Mouse (Mus musculus): ENCODE data around the gene Mef2a. TPM values are rescaled to one million over a fixed set of nuclear protein-coding genes. Genes with fewer than 3 reads are reported as not detected.
A peak's percentile ranks its signal among the peaks of the same experiment; 100 is the strongest.

Gene Mef2a
- 59.4 and 74.2 TPM in 2 replicates for polyA plus RNA-seq (2011; ENCODE audit: insufficient read length, low read depth, missing spikeins)

- Histone ChIP-seq H3K27ac (ENCODE audit: insufficient read depth, low read length) (peak within 1 kb of the TSS; percentile 97), H3K4me1 (ENCODE audit: control insufficient read depth, insufficient read depth, low read length) (peaks cover 4% of the 10 kb centered on the region; the same call in 1 of the 2 replicates), H3K4me3 (ENCODE audit: insufficient read depth, low read length) (peak within 1 kb of the TSS; percentile 87)
- peak; percentile 68 for TF ChIP-seq POLR2A (IDR thresholded peaks at IDR 0.05; ENCODE audit: low read depth, low read length)
- TF ChIP-seq CTCF (IDR thresholded peaks at IDR 0.05; ENCODE audit: borderline replicate concordance, insufficient read depth, low read length) = no peak
These were observed at the start of gene Mef2a for GRCm38 (mm10) chr7:67372729-67373583. TSS of gene Mef2a (minus strand) at chr7:67372858.

- no peak overlapping the region for H3K4me3 ChIP-seq (ENCODE audit: insufficient read depth, low read length)
- no peak overlapping the region for H3K27ac ChIP-seq (ENCODE audit: insufficient read depth, low read length)
- TF ChIP-seq POLR2A (IDR thresholded peaks at IDR 0.05; ENCODE audit: low read depth, low read length) = no peak
- no peak for TF ChIP-seq CTCF (IDR thresholded peaks at IDR 0.05; ENCODE audit: borderline replicate concordance, insufficient read depth, low read length)
- H3K4me1 ChIP-seq (ENCODE audit: control insufficient read depth, insufficient read depth, low read length) = no peaks in the 10 kb centered on the region
These were observed 49.0 kb upstream of the Mef2a start for GRCm38 (mm10) chr7:67421476-67422186.

DNA sequence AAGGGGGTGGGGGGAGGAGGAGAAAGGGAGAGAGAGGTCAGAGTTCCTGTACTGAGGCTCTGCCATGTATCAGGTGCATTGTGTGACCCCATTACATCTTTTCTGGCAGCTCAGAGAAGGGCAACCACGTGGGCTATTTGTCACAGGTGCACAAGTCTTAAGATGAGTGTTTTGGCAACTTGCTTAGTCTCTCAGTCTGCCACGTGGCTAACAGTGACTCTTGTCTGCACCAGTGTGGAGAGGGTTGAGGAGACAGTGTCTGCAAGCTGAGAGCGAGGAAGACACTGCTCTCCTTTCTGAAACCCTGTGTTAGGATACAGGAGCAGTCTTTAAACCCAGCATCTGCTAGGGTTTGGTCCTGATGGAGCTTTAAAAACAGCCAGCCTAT, 48.4 kb upstream of the Mef2a start:
- H3K27ac ChIP-seq (ENCODE audit: insufficient read depth, low read length) = no peak overlapping the region
- TF ChIP-seq CTCF (IDR thresholded peaks at IDR 0.05; ENCODE audit: borderline replicate concordance, insufficient read depth, low read length) (no peak), POLR2A (IDR thresholded peaks at IDR 0.05; ENCODE audit: low read depth, low read length) (no peak)

DNA sequence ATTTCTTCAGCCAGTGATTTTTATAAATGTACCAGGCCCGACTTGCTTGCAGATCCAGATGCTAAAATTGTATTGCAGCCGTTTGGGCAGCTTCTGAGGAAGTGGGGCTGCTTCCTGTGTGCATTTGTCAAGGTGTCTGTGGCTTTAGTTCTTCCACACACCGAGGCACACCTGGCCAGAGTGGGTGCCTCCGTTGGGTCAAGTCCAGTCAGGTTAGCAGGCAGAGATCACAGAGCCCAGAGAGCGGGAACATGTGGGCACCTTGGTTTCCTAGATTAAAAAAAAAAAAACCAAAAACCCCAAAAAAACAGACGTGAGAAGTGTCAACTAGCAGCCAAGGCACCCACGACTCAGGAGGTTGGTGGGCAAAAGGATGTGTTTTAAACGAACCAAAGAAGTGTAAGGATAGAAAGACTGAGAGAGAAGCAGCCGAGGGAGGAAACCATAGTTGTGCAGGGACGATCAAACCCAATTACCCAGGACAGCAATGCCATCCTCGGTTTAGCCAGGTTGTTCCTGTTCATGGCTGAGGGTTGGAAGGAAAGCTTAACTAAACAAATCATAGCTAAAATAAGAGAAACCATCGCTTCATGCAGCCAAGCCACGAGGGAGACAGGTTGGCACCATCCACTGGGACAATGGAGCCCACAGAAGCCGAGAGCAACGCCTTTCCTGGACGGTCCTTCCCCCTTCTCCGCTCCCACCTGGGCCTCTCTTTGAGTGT, 47.1 kb upstream of the Mef2a start:
- TF ChIP-seq POLR2A (IDR thresholded peaks at IDR 0.05; ENCODE audit: low read depth, low read length) = no peak
- TF ChIP-seq CTCF (IDR thresholded peaks at IDR 0.05; ENCODE audit: borderline replicate concordance, insufficient read depth, low read length) = no peak
- no peaks in the 10 kb centered on the region for H3K4me1 ChIP-seq (ENCODE audit: control insufficient read depth, insufficient read depth, low read length)
- no peak overlapping the region for H3K4me3 ChIP-seq (ENCODE audit: insufficient read depth, low read length)
- H3K27ac ChIP-seq (ENCODE audit: insufficient read depth, low read length) = no peak overlapping the region

More for the DNA sequence above, 48.4 kb upstream of the Mef2a start:
- no peaks in the 10 kb centered on the region for H3K4me1 ChIP-seq (ENCODE audit: control insufficient read depth, insufficient read depth, low read length)
- no peak overlapping the region for H3K4me3 ChIP-seq (ENCODE audit: insufficient read depth, low read length)

GRCm38 (mm10) chr7:67418122-67418521, 45.5 kb upstream of the Mef2a start:
- Histone ChIP-seq H3K4me1 (ENCODE audit: control insufficient read depth, insufficient read depth, low read length) (no peaks in the 10 kb centered on the region), H3K4me3 (ENCODE audit: insufficient read depth, low read length) (no peak overlapping the region), H3K27ac (ENCODE audit: insufficient read depth, low read length) (no peak overlapping the region)
- no peak for TF ChIP-seq POLR2A (IDR thresholded peaks at IDR 0.05; ENCODE audit: low read depth, low read length)
- TF ChIP-seq CTCF (IDR thresholded peaks at IDR 0.05; ENCODE audit: borderline replicate concordance, insufficient read depth, low read length) = no peak

DNA sequence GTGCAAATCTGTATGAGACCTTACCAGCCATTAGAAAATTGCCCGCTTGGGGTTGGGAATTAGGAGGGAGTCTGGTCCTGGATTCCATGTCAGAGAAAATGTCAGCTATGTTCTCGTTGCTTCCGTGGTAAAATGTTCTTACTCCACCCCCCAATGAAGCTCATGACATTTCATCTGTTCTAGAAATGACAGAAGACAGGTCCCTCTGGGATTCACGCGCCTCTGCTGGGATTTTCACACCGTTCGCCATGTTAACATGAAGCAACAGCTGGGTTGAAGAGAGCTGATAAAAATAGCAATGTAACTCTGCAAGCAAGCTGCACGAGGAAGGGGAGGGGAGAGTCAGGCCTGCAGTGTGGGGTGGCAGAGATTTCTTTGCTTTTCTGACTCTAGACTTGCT, 42.1 kb upstream of the Mef2a start:
- TF ChIP-seq POLR2A (IDR thresholded peaks at IDR 0.05; ENCODE audit: low read depth, low read length) (no peak), CTCF (IDR thresholded peaks at IDR 0.05; ENCODE audit: borderline replicate concordance, insufficient read depth, low read length) (no peak)
- H3K27ac ChIP-seq (ENCODE audit: insufficient read depth, low read length) = no peak overlapping the region
- H3K4me3 ChIP-seq (ENCODE audit: insufficient read depth, low read length) = no peak overlapping the region
- H3K4me1 ChIP-seq (ENCODE audit: control insufficient read depth, insufficient read depth, low read length) = no peaks in the 10 kb centered on the region

GRCm38 (mm10) chr7:67412686-67413085, 40.0 kb upstream of the Mef2a start:
- no peak for TF ChIP-seq POLR2A (IDR thresholded peaks at IDR 0.05; ENCODE audit: low read depth, low read length)
- TF ChIP-seq CTCF (IDR thresholded peaks at IDR 0.05; ENCODE audit: borderline replicate concordance, insufficient read depth, low read length) = no peak
- no peak overlapping the region for H3K4me3 ChIP-seq (ENCODE audit: insufficient read depth, low read length)
- no peaks in the 10 kb centered on the region for H3K4me1 ChIP-seq (ENCODE audit: control insufficient read depth, insufficient read depth, low read length)
- H3K27ac ChIP-seq (ENCODE audit: insufficient read depth, low read length) = no peak overlapping the region

- H3K4me1 ChIP-seq (ENCODE audit: control insufficient read depth, insufficient read depth, low read length) = no peaks in the 10 kb centered on the region
- no peak overlapping the region for H3K27ac ChIP-seq (ENCODE audit: insufficient read depth, low read length)
- no peak for TF ChIP-seq CTCF (IDR thresholded peaks at IDR 0.05; ENCODE audit: borderline replicate concordance, insufficient read depth, low read length)
- TF ChIP-seq POLR2A (IDR thresholded peaks at IDR 0.05; ENCODE audit: low read depth, low read length) = no peak
- H3K4me3 ChIP-seq (ENCODE audit: insufficient read depth, low read length) = no peak overlapping the region
These were observed 34.4 kb upstream of the Mef2a start for GRCm38 (mm10) chr7:67407019-67407418.

DNA sequence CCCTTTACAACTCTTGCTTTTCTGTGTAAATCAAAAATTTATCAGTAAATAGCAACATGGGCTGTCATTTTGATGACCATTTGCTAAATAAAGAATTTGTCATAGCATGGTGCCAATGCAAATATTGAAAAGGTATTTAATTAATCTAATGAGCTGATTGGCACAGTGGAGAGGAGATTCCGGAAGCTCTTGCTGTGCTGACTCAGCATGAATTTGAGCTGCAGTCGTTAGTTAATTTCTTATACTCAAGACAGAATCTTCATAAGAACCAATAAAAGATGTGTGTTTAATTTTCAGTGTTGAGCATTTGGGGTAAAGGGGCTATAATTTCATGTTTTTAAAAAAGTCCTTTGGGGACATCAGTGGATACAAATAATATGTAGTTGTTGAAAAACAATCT, 31.5 kb upstream of the Mef2a start:
- Histone ChIP-seq H3K4me3 (ENCODE audit: insufficient read depth, low read length) (no peak overlapping the region), H3K27ac (ENCODE audit: insufficient read depth, low read length) (no peak overlapping the region), H3K4me1 (ENCODE audit: control insufficient read depth, insufficient read depth, low read length) (no peaks in the 10 kb centered on the region)
- TF ChIP-seq CTCF (IDR thresholded peaks at IDR 0.05; ENCODE audit: borderline replicate concordance, insufficient read depth, low read length) = no peak
- TF ChIP-seq POLR2A (IDR thresholded peaks at IDR 0.05; ENCODE audit: low read depth, low read length) = no peak

Data from embryonic fibroblast, embryonic 13.5 days (primary cell).